Mouse (Mus musculus) heart, adult 2 months (tissue): ENCODE measurements at regions not wholly inside any gene's neighbourhood (a gene's known extent, or its start where the extent isn't known, plus 50 kb on each side); places are given as distances from the start of the nearest gene placed in this dataset.

Experiments used
- CTCF ChIP-seq: fragments of 200-600 bp; IDR thresholded peaks from 2 replicates; pipeline ENCODE4 v1.8.1; 2022; ENCODE audit warnings: antibody characterized with exemption, mild to moderate bottlenecking, moderate library complexity
- POLR2A ChIP-seq: fragments of 200-500 bp; IDR thresholded peaks from 2 replicates; pipeline ENCODE4 v1.6.1; 2011; ENCODE audit warnings: mild to moderate bottlenecking, low read depth, low read length, control low read depth; ENCODE audit not compliant: insufficient read depth

- no peak for TF ChIP-seq CTCF
- no peak for TF ChIP-seq POLR2A
Observed at GRCm38 (mm10) chr13:102537424-102538242, 155.7 kb upstream of the Cd180 start.
